Mouse (Mus musculus) kidney, adult 2 months (tissue): ENCODE results near the gene Jmjd1c.

Experiments
- CTCF ChIP-seq: fragments of 200-500 bp; conservative IDR thresholded peaks from 2 replicates; pipeline ENCODE4 v1.5.1; 2011; ENCODE audit warnings: low read depth, mild to moderate bottlenecking, control low read depth, low read length, moderate library complexity, mixed read lengths; ENCODE audit not compliant: insufficient read depth, insufficient read length
- POLR2A ChIP-seq: fragments of 200-500 bp; IDR thresholded peaks from one replicate; pipeline ENCODE4 v1.6.1; 2011; ENCODE audit warnings: low read depth, low read length, control low read depth

GRCm38 (mm10) chr10:67298856-67299255, 202.9 kb downstream of the Jmjd1c start:
- TF ChIP-seq CTCF (no peak), POLR2A (no peak)
